Mouse (Mus musculus) neural tube, embryonic 11.5 days (tissue): ENCODE measurements around the gene Uvrag. TPM values are rescaled to one million over a fixed set of nuclear protein-coding genes. Genes with fewer than 3 reads are reported as not detected.

ENCODE experiments used
- ATAC-seq: fragments of 200-750 bp; cut with Nextera tagmentation; 2 replicates; pipeline ENCODE4 v1.8.0; 2017; ENCODE audit warnings: moderate number of reproducible peaks, mild to moderate bottlenecking, moderate TSS enrichment, moderate library complexity; ENCODE audit not compliant: insufficient read depth, low FRiP score, low TSS enrichment
- DNase-seq: peaks from one replicate; pipeline ENCODE4 v3.0.0-alpha.2; 2015; ENCODE audit warnings: low spot score
- H3K27ac ChIP-seq: fragments of 300-500 bp; sonication (generic); 2 replicates; pipeline ENCODE4 v1.5.1; 2014; ENCODE audit warnings: low read depth, mild to moderate bottlenecking, low read length
- H3K27me3 ChIP-seq: fragments of 300-500 bp; sonication (generic); 2 replicates; pipeline ENCODE4 v1.6.1; 2014; ENCODE audit warnings: mild to moderate bottlenecking, low read length, mixed read lengths; ENCODE audit not compliant: control insufficient read depth, insufficient read depth
- H3K36me3 ChIP-seq: fragments of 300-500 bp; sonication (generic); 2 replicates; pipeline ENCODE4 v1.6.1; 2014; ENCODE audit warnings: mild to moderate bottlenecking, low read length, moderate library complexity, mixed read lengths; ENCODE audit not compliant: control insufficient read depth, insufficient read depth
- H3K4me1 ChIP-seq: fragments of 300-500 bp; sonication (generic); 2 replicates; pipeline ENCODE4 v1.6.1; 2014; ENCODE audit warnings: low read length, mixed read lengths; ENCODE audit not compliant: control insufficient read depth, insufficient read depth
- H3K4me2 ChIP-seq: fragments of 300-500 bp; sonication (generic); 2 replicates; pipeline ENCODE4 v1.6.1; 2014; ENCODE audit warnings: low read depth, mild to moderate bottlenecking, moderate library complexity
- H3K4me3 ChIP-seq: fragments of 300-500 bp; sonication (generic); 2 replicates; pipeline ENCODE4 v1.5.1; 2014; ENCODE audit warnings: low read depth, low read length
- H3K9ac ChIP-seq: fragments of 300-500 bp; sonication (generic); 2 replicates; pipeline ENCODE4 v1.6.1; 2014; ENCODE audit warnings: mild to moderate bottlenecking, low read length
- H3K9me3 ChIP-seq: fragments of 300-500 bp; sonication (generic); 2 replicates; pipeline ENCODE4 v1.6.1; 2016; ENCODE audit warnings: low read length; ENCODE audit not compliant: control insufficient read depth
- WGBS: fragments of 180-500 bp; shearing (Covaris S2); extraction: QIAGEN DNeasy Blood & Tissue Kit; methylation state at CpG from one replicate; pipeline ENCODE4 v1.1.7; 2014; 5-methylcytosine and 5-hydroxymethylcytosine counted together
- polyA plus RNA-seq: library from polyadenylated mRNA; unstranded; fragments of >200 nt; fragmentation: Nextera tagmentation; extraction: Ambion mirVana; gene quantifications from 2 replicates; pipeline ENCODE4 v1.2.1, GENCODE M21; 2014

The Uvrag gene
- polyA plus RNA-seq, 1 experiment from 2014 or later, result 12.0 TPM

- H3K27ac ChIP-seq, result no peak overlapping the region
- no peak overlapping the region for H3K4me2 ChIP-seq
- no peaks in the 10 kb centered on the region for H3K9me3 ChIP-seq
- no peak overlapping the region for H3K4me3 ChIP-seq
- no peaks in the 10 kb centered on the region for H3K36me3 ChIP-seq
- WGBS, result 91% methylated on average over 8 of the region's 8 CpGs
- H3K27me3 ChIP-seq, result no peaks in the 10 kb centered on the region
- H3K9ac ChIP-seq, result no peak overlapping the region
- no peaks in the 10 kb centered on the region for H3K4me1 ChIP-seq
- no peak for DNase-seq
- no peak for ATAC-seq
Observed at GRCm38 (mm10) chr7:99126057-99126456, 14.9 kb downstream of the Uvrag start.

GRCm38 (mm10) chr7:99122651-99123050 is 18.3 kb downstream of the Uvrag start:
- 75% methylated on average over 5 of the region's 5 CpGs for WGBS
- Histone ChIP-seq H3K4me2 (no peak overlapping the region), H3K27ac (no peak overlapping the region), H3K4me1 (no peaks in the 10 kb centered on the region), H3K36me3 (no peaks in the 10 kb centered on the region), H3K9ac (no peak overlapping the region), H3K9me3 (no peaks in the 10 kb centered on the region), H3K4me3 (no peak overlapping the region), H3K27me3 (no peaks in the 10 kb centered on the region)
- ATAC-seq (no peak), DNase-seq (no peak)

GRCm38 (mm10) chr7:99120865-99121521 is 19.9 kb downstream of the Uvrag start:
- no peaks in the 10 kb centered on the region for H3K36me3 ChIP-seq
- no peaks in the 10 kb centered on the region for H3K9me3 ChIP-seq
- H3K4me2 ChIP-seq, result no peak overlapping the region
- 88% methylated on average over 5 of the region's 5 CpGs for WGBS
- no peak overlapping the region for H3K9ac ChIP-seq
- no peak overlapping the region for H3K4me3 ChIP-seq
- DNase-seq (no peak), ATAC-seq (no peak)
- no peaks in the 10 kb centered on the region for H3K4me1 ChIP-seq
- no peak overlapping the region for H3K27ac ChIP-seq
- H3K27me3 ChIP-seq, result no peaks in the 10 kb centered on the region

- H3K27ac ChIP-seq, result no peak overlapping the region
- H3K36me3 ChIP-seq, result no peaks in the 10 kb centered on the region
- no peak overlapping the region for H3K9ac ChIP-seq
- H3K4me1 ChIP-seq, result no peaks in the 10 kb centered on the region
- H3K27me3 ChIP-seq, result no peaks in the 10 kb centered on the region
- no peak for ATAC-seq
- DNase-seq, result no peak
- H3K4me3 ChIP-seq, result no peak overlapping the region
- no peaks in the 10 kb centered on the region for H3K9me3 ChIP-seq
- 81% methylated on average over 4 of the region's 4 CpGs for WGBS
- no peak overlapping the region for H3K4me2 ChIP-seq
Observed at GRCm38 (mm10) chr7:99120082-99120481, 20.9 kb downstream of the Uvrag start.

GRCm38 (mm10) chr7:99116781-99117180 is 24.2 kb downstream of the Uvrag start:
- no peaks in the 10 kb centered on the region for H3K27me3 ChIP-seq
- no peak overlapping the region for H3K9ac ChIP-seq
- no peak for DNase-seq
- ATAC-seq, result no peak
- no peaks in the 10 kb centered on the region for H3K9me3 ChIP-seq
- no peak overlapping the region for H3K4me2 ChIP-seq
- H3K4me3 ChIP-seq, result no peak overlapping the region
- no peaks in the 10 kb centered on the region for H3K36me3 ChIP-seq
- 91% methylated on average over 3 of the region's 3 CpGs for WGBS
- H3K4me1 ChIP-seq, result no peaks in the 10 kb centered on the region
- H3K27ac ChIP-seq, result no peak overlapping the region

GRCm38 (mm10) chr7:99114006-99114726 is 26.8 kb downstream of the Uvrag start:
- ATAC-seq (no peak), DNase-seq (no peak)
- no peak overlapping the region for H3K27ac ChIP-seq
- no peaks in the 10 kb centered on the region for H3K4me1 ChIP-seq
- WGBS, result 88% methylated on average over 16 of the region's 16 CpGs
- no peak overlapping the region for H3K4me3 ChIP-seq
- H3K9me3 ChIP-seq, result no peaks in the 10 kb centered on the region
- no peak overlapping the region for H3K9ac ChIP-seq
- no peaks in the 10 kb centered on the region for H3K36me3 ChIP-seq
- no peak overlapping the region for H3K4me2 ChIP-seq
- no peaks in the 10 kb centered on the region for H3K27me3 ChIP-seq

GRCm38 (mm10) chr7:99107566-99107965 is 33.4 kb downstream of the Uvrag start:
- ATAC-seq, result no peak
- no peaks in the 10 kb centered on the region for H3K27me3 ChIP-seq

GRCm38 (mm10) chr7:99106714-99107270 is 34.1 kb downstream of the Uvrag start:
- Histone ChIP-seq H3K4me3 (no peak overlapping the region), H3K4me2 (no peak overlapping the region), H3K27me3 (no peaks in the 10 kb centered on the region), H3K36me3 (no peaks in the 10 kb centered on the region), H3K9me3 (no peaks in the 10 kb centered on the region), H3K9ac (no peak overlapping the region), H3K4me1 (peaks cover 15% of the 10 kb centered on the region), H3K27ac (no peak overlapping the region)
- no peak for ATAC-seq
- no peak for DNase-seq
- WGBS, result 43% methylated on average over 4 of the region's 4 CpGs

More at GRCm38 (mm10) chr7:99107566-99107965, 33.4 kb downstream of the Uvrag start:
- H3K4me1 ChIP-seq, result 0 out of 2 replicates have a peak, but pooled peaks cover 7% of the 10 kb centered on the region
- DNase-seq, result no peak
- H3K9me3 ChIP-seq, result no peaks in the 10 kb centered on the region
- H3K9ac ChIP-seq, result no peak overlapping the region
- H3K36me3 ChIP-seq, result no peaks in the 10 kb centered on the region
- no peak overlapping the region for H3K4me2 ChIP-seq
- 53% methylated on average over 3 of the region's 3 CpGs for WGBS
- H3K27ac ChIP-seq, result no peak overlapping the region
- H3K4me3 ChIP-seq, result no peak overlapping the region
